Mouse (Mus musculus) cerebellum, postnatal 36 days (tissue): ENCODE measurements around the gene Zfp865.
"Not testable (repeated sequence)": the region's sequence is repeated elsewhere in the genome, so short reads cannot be mapped to it uniquely, and the experiment has no call there.

Source experiments
- DNase-seq, 2 experiments: peaks; one replicate each; pipeline ENCODE4 v3.0.0; 2021 to 2022; ENCODE audit warnings: mixed read lengths in 2 of 2

Gene Zfp865

GRCm38 (mm10) chr7:5052931-5053343 is 32.8 kb downstream of the Zfp865 start:
- DNase-seq: no peak

- DNase-seq: peak; percentile 48 to 51
These were observed 33.4 kb downstream of the Zfp865 start for GRCm38 (mm10) chr7:5053456-5054179.

- peak; percentile 52 to 62 for DNase-seq
These were observed 36.6 kb downstream of the Zfp865 start for GRCm38 (mm10) chr7:5056651-5057263.

DNA sequence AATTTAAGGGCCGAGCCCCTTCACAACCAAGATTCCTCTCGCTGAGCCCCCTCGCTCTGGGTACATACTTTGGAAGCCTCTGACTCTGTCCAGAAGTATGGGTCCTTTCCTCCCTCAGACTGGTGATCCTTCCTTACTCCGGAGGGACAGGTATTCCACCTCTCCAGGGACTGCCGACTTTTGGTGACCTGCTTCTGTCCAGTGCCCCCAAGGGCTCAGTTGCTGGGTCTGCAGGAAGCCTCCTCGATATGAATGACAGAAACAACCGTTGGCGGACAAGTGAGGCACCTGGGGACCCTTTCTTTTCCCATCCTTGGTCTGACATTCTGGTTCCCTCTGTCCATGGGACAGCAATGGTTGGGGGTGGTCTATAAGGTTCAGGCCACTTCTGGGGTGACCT is 37.2 kb downstream of the Zfp865 start:
- no peak for DNase-seq

DNA sequence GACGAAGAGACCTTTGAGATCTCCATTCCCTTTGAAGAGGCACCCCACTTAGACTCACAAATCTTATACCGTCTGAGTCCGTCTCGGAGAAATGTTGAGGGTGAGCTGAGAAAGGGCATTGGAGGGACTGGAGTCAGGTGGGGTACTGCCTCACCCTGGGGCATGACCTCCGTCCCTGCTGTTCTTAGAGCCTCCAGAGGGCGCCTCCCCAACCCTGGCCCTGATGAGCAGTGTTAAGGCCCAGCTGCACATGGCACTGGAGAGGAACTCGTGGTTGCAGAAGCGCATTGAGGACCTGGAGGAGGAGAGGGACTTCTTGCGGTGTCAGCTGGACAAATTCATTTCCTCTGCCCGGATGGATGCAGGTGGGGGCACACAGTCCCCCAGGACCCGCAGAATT is 37.6 kb downstream of the Zfp865 start:
- no peak for DNase-seq

- no peak for DNase-seq
These were observed 38.5 kb downstream of the Zfp865 start for GRCm38 (mm10) chr7:5058631-5059030.

GRCm38 (mm10) chr7:5059421-5059820 is 39.2 kb downstream of the Zfp865 start:
- DNase-seq: no peak

GRCm38 (mm10) chr7:5060239-5060731 is 40.1 kb downstream of the Zfp865 start:
- DNase-seq: peak; percentile 86 to 87

GRCm38 (mm10) chr7:5060944-5061773 is 41.0 kb downstream of the Zfp865 start:
- DNase-seq: peak; percentile 99 to 100

DNA sequence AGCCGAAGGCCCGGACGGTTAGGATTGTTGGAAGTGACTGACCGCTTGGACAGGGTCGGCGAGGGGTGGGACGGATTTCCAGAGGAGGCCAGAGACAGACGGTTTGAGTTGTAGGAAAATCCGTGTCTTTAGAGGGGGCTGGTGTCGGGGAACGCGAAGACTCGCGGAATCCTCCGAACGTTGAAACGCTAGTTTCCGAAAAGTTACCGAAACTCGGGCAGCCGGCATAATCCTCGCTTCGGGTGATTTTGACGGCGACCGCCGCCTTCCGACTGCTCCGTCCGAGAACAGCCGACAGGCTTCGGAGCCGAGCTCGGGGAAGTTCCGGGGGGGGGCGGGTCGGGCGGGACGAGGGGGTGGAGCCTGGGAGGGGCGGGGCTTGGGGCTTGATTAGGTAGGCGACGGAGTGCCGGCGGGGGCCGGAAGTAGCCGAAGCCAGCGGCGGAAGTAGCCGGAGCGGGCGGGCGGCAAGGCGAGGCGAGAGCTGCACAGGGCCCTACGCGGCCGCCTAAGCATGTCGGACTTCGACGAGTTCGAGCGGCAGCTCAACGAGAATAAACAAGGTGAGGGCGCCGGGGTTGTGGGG is 41.7 kb downstream of the Zfp865 start, which contains the start of gene U2af2:
Gene U2af2 (plus strand): TSS at position 370 of the 586 bp plus-strand sequence.
- peak; percentile 94 to 96 for DNase-seq

DNA sequence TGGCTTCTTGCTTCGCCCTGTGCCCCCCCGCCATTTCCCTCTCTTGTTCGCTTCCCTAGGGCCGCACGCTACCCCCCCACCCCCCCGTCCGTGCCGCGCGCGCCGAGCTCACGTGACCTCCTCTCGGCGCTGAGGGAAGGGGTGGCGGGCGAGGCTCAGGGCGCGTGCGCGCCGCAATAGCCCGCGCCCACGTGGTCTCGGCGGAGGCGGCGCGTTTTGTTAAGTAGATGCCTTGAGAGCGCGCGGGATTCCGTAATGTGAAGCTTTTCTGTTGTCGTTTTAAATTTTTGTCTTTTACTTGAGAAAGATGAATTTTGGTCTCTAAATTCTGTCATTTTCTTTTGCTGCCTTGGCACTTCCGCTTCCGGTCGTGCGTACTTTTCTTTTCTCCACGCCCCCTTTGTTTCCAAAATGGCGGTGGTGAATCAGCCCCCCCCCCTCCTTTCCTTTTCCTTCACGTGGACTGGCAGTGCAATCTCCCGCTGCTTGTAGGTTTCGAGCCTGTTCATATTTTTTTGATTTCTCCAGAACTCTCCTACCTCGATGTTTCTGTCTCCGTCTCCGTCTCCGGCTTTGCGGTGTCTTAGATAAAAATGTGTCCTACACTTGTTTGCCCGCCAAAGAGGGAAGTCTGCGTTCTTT is 42.3 kb downstream of the Zfp865 start:
- no peak for DNase-seq

GRCm38 (mm10) chr7:5064886-5065285 is 44.7 kb downstream of the Zfp865 start:
- no peak for DNase-seq

- no peak for DNase-seq
These were observed 53.4 kb downstream of the Zfp865 start for GRCm38 (mm10) chr7:5073586-5073985.

DNA sequence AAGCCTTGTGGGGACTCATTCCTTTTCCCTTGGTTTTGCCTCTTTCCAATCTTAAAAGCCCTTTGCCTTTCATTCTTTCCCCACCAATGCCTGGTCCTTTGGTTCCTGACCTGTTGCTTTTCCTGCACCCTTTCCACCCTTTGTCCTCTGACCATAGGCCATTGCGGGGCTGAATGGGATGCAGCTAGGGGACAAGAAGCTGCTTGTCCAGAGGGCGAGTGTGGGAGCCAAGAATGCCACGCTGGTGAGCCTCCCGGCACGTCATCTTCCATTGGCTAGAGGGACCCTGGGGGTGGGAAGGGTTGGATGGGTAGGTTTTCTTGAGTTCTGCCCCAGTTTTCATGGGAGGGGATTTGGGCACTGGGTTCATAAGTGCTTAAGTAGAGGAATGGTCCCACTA is 54.8 kb downstream of the Zfp865 start:
- no peak for DNase-seq

DNA sequence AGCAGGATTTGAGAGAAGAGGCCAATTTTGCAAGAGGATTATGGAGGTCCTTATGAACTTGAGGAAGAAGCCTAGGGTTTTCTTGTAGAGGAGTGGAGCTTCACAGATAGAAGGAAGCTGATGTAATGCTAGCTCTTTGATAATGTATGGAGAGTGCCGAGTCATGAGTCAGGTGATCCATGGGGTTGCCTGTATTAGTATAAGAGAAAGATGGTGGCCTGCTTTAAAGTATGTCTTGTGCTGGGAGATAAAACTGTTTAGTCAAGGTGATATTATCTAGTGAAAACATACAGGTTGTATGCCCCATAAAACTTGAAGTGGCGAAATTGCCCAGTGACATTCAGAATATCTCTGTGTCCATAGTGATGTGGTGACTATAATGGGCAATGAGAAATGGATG is 56.8 kb downstream of the Zfp865 start:
- no peak for DNase-seq

DNA sequence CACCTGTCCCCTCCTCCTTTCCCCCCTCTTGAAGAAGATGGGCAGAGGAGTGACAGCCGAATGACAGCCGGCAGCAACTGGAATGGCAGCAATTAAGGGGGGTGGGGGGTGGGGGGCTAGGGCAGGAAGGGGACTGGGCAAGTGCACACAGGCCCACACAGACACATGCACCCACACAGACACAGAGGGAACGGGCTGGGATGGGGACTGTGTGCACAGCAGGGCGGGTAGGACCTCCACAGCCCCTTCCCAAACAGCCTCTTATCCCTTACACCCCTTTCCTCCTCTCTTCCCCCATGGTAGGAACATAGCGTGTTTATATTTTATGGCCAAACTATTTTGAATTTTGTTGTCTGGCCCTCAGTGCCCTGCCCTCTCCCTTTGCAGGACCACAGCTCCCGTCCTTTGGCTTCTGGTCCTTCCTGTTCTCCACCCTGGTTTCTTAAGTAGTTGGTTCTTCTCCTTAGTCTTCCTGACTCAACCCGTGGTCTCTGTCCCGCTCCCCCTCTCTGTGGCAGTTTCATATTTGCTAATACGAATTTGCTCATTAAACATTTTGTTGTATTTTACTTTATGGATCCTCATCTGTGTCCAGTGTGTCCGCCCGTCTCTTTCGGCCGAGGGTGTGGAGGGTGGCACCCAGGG is 59.3 kb downstream of the Zfp865 start:
- not testable (repeated sequence) for DNase-seq

DNA sequence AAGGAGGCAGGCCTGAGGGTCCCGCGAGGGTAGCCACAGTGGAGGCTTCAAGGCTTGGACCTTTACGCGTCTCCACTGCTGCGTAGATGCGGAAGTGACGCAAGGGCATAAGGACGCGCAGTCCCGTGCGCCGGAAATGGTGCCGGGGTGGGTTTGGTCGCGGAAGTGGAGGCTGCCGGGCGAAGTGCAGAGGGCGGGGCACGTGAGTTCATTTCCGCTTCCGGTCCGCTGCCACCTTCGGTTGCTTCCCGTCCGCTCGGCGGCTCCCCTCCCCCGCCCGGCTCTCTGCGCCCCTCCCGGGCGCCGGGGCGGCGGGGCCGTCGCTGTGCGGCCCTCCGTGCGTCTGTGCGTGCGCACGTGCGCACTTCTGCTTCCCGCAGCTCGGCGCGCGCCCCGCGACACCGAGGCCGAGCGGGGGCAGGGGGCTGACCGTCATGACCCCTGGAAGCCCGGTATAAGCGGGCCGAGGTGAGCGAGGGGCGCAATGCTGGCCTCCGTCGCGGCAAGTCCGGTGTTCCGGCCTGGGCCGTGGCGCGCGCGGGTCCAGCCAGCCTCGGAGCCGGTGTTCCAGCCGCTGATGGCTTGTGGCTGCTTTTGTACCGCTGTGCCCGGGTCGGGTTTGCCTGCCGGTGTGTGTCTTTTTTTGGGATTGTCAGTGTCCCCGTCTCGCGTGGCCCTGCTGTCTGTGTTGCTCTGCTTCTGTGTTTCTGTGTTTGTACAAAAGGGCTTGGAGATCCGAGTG is 60.0 kb downstream of the Zfp865 start, which contains the start of gene Epn1:
Gene Epn1 (plus strand): TSS at position 226 of the 742 bp plus-strand sequence.
- DNase-seq: peak; percentile 97 to 98

GRCm38 (mm10) chr7:5080815-5081214 is 60.6 kb downstream of the Zfp865 start:
- DNase-seq: no peak

DNA sequence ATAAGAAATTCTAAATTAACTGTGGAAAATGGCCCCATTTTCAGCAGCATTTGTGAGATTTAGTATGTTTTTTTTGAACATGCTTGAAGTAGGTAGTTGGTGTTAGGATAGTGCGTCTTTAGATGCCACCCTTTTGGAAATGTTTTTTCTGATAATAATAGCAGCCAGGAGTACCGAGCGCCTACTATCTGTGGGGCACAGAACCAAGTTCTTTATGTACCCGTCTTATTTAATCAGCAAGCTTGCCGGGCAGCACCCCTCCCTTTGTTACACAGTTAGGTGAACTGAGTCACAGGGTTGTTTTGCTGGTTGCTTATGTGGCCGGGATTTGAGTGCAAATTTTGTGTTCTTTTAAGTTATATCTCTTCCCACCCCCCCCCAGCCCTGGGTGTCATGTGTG is 61.1 kb downstream of the Zfp865 start:
- no peak for DNase-seq

DNA sequence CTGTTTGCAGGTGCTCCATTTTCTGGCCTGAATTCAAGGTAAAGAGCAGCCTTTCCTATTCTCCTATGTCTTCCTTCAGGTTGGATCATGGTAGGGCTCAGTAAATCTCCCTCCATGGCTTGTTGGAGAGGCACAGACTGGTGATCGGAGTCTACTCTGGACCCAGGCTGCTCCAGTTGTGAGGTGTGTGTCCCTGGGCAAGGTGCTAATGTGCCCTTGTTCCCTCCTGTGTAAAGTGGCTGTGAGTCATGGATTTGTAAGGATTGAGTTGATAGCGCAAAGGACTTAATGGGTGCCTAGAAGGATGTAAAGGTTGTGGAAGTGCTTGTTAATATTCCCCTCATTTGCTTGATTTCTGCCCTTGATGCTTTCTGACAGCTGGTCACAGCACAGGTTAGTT is 61.8 kb downstream of the Zfp865 start:
- DNase-seq: no peak
